Mouse (Mus musculus): ENCODE measurements around the gene Ctsh. TPM values are rescaled to one million over a fixed set of nuclear protein-coding genes. Genes with fewer than 3 reads are reported as not detected.
A peak's percentile ranks its signal among the peaks of the same experiment; 100 is the strongest.

The Ctsh gene
- total RNA-seq, 2 experiments from 2014 or later = 178 to 210 TPM

GRCm38 (mm10) chr9:90108272-90108671 is 54.3 kb downstream of the Ctsh start:
- DNase-seq (ENCODE audit: low spot score in 2 of 2) = no peak

GRCm38 (mm10) chr9:90109386-90109785 is 55.4 kb downstream of the Ctsh start:
- DNase-seq (ENCODE audit: low spot score in 2 of 2) = no peak

- DNase-seq (ENCODE audit: low spot score in 2 of 2) = no peak
Measured at GRCm38 (mm10) chr9:90113151-90113550, 59.2 kb downstream of the Ctsh start.

GRCm38 (mm10) chr9:90113651-90114566 is 60.0 kb downstream of the Ctsh start:
- peak; percentile 68 to 71 for DNase-seq (ENCODE audit: low spot score in 2 of 2)

- DNase-seq (ENCODE audit: low spot score in 2 of 2) = peak; percentile 93
Measured at GRCm38 (mm10) chr9:90114567-90115307, 60.8 kb downstream of the Ctsh start, which contains the start of gene Morf4l1. Gene Morf4l1, minus strand, starts transcription at chr9:90114774.

GRCm38 (mm10) chr9:90115308-90115700 is 61.4 kb downstream of the Ctsh start:
- DNase-seq (ENCODE audit: low spot score in 2 of 2) = no peak

- no peak for DNase-seq (ENCODE audit: low spot score in 2 of 2)
Measured at GRCm38 (mm10) chr9:90117234-90117633, 63.3 kb downstream of the Ctsh start.

- no peak for DNase-seq (ENCODE audit: low spot score in 2 of 2)
Measured at GRCm38 (mm10) chr9:90122246-90122740, 68.3 kb downstream of the Ctsh start.

GRCm38 (mm10) chr9:90124156-90124872 is 70.4 kb downstream of the Ctsh start:
- DNase-seq (ENCODE audit: low spot score in 2 of 2) = no peak

- no peak for DNase-seq (ENCODE audit: low spot score in 2 of 2)
Measured at GRCm38 (mm10) chr9:90124873-90125245, 70.9 kb downstream of the Ctsh start.

Other genes with a start within 250 kb of the Ctsh start
- 1 to 10 TPM; 1.3 to 1.7 TPM for gene Rasgrf1, start 144.2 kb upstream of the Ctsh start, total RNA-seq (2021)
- gene Morf4l1, start 60.6 kb downstream of the Ctsh start, total RNA-seq (2021) = 100 to 1,000 TPM; 348 to 362 TPM
- 10 to 100 TPM; 10.1 to 12.5 TPM for gene Adamts7, start 108.9 kb downstream of the Ctsh start, total RNA-seq (2021)
- 10 to 100 TPM; 44.3 to 47.7 TPM for gene Tbc1d2b, start 216.7 kb downstream of the Ctsh start, total RNA-seq (2021)